Mouse (Mus musculus): ENCODE results near the gene Fam129a. TPM values are rescaled to one million over a fixed set of nuclear protein-coding genes. Genes with fewer than 3 reads are reported as not detected.

The Fam129a gene
- polyA plus RNA-seq, 1 experiment, result 5.8 TPM

DNA sequence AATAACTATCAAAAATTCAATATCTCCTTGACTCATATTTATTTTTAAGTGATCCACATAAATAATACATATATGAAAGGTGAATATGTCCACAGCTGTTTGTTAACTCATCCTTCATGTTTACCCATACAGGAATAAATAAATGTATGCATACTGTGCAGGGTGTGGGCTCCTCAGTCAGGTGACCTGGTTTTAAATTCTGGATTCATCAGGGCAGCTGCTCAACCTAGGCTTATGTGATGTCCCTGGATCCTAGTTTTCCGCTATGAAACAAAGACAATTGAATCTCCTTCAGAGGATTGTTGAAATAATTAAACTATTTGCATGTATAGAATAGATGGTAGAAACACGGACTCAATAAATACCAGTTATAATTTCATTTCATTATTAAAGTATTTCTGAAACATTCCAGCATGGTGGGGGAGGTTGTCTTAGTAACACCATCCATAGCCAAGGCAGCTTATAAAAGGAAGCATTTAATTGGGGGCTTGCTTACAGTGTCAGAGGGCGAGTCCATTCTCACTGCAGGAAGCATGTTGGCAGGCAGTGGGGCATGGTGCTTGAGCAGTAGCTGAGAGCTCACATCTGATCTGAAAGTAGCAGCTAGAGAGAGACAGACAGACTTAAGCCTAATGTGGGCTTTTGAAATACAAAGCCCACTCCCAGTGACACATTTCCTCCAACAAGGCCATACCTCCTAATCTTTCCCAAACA, 198.4 kb downstream of the Fam129a start:
- no peaks in the 10 kb centered on the region for H3K4me1 ChIP-seq (ENCODE audit: control insufficient read depth, insufficient read depth, low read length)
- 83% methylated on average over 3 of the region's 3 CpGs for WGBS
- H3K36me3 ChIP-seq (ENCODE audit: control insufficient read depth, insufficient read depth, low read length), result peaks cover 5% of the 10 kb centered on the region
- no peak overlapping the region for H3K4me3 ChIP-seq (ENCODE audit: insufficient read depth, low read depth, low read length)
- no peak for DNase-seq
- no peak overlapping the region for H3K27ac ChIP-seq (ENCODE audit: insufficient read depth, low read depth, low read length)
- no peak for TF ChIP-seq POLR2A (IDR thresholded peaks at IDR 0.05; ENCODE audit: low read depth, low read length)
- no peak for TF ChIP-seq CTCF (conservative IDR thresholded peaks at IDR 0.05; ENCODE audit: insufficient read depth, insufficient read length, low read depth, low read length)
- H3K27me3 ChIP-seq (replicated peaks; ENCODE audit: control insufficient read depth, insufficient read depth, low read length), result no peaks in the 10 kb centered on the region

Other genes with a start within 250 kb of the Fam129a start
- gene Ivns1abp, start 226.7 kb upstream of the Fam129a start, polyA plus RNA-seq (2012; rRNA removed), result 137 and 155 TPM in 2 replicates
- 8.9 and 9.5 TPM in 2 replicates for gene Swt1, start 142.7 kb upstream of the Fam129a start, polyA plus RNA-seq (2012; rRNA removed)
- gene Trmt1l, start 142.6 kb upstream of the Fam129a start, polyA plus RNA-seq (2012; rRNA removed), result 14.7 and 15.7 TPM in 2 replicates
- gene Rnf2, start 70.2 kb upstream of the Fam129a start, polyA plus RNA-seq (2012; rRNA removed), result 13.8 and 16.4 TPM in 2 replicates
- gene Edem3, start 184.2 kb downstream of the Fam129a start, polyA plus RNA-seq (2012; rRNA removed), result 9.0 and 9.5 TPM in 2 replicates